Mouse (Mus musculus): ENCODE data around the gene Pttg1ip. TPM values are rescaled to one million over a fixed set of nuclear protein-coding genes. Genes with fewer than 3 reads are reported as not detected.

The Pttg1ip gene
- polyA plus RNA-seq, 1 experiment from 2014 or later = 145 TPM

GRCm38 (mm10) chr10:77616166-77616565 lies 34.6 kb downstream of the Pttg1ip start:
- H3K36me3 ChIP-seq = peaks cover 73% of the 10 kb centered on the region

GRCm38 (mm10) chr10:77616926-77617325 lies 35.4 kb downstream of the Pttg1ip start:
- Histone ChIP-seq H3K4me1 (peaks cover 6% of the 10 kb centered on the region; the same call in 1 of the 2 replicates), H3K9ac (no peak overlapping the region), H3K9me3 (no peaks in the 10 kb centered on the region), H3K4me3 (no peak overlapping the region), H3K36me3 (peaks cover 65% of the 10 kb centered on the region), H3K27ac (no peak overlapping the region), H3K4me2 (no peak overlapping the region), H3K27me3 (no peaks in the 10 kb centered on the region)
- 92% methylated on average over 7 of the region's 7 CpGs for WGBS
- no peak for ATAC-seq (ENCODE audit: insufficient number of reproducible peaks, low FRiP score, low TSS enrichment, low read depth)

More at GRCm38 (mm10) chr10:77616166-77616565, 34.6 kb downstream of the Pttg1ip start:
- no peak overlapping the region for H3K4me3 ChIP-seq
- H3K9me3 ChIP-seq = no peaks in the 10 kb centered on the region
- H3K27ac ChIP-seq = no peak overlapping the region
- H3K27me3 ChIP-seq = no peaks in the 10 kb centered on the region
- ATAC-seq (ENCODE audit: insufficient number of reproducible peaks, low FRiP score, low TSS enrichment, low read depth) = no peak
- WGBS = 91% methylated on average over 9 of the region's 9 CpGs
- H3K4me1 ChIP-seq = no peaks in the 10 kb centered on the region
- no peak overlapping the region for H3K4me2 ChIP-seq
- H3K9ac ChIP-seq = no peak overlapping the region

DNA sequence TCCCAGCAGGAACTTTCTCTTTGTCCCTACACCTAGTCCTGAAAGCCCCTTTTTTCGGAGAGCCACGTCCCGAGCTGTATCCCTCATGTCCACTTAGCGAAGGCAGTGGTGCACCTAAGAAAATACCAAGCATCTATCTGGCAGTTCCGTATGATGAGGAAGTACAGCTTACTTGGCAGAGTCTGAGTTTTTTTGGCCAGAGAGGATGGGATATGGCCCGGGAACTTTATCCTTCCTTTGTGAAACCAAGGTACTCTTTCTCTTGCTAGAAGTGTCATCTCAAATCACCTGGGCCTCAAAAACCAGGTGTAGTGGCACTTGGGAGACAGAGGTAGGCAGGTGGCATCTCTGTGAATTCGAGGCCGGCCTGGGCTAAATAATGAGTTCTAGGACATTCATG lies 40.0 kb downstream of the Pttg1ip start:
- H3K36me3 ChIP-seq = peaks cover 25% of the 10 kb centered on the region
- ATAC-seq (ENCODE audit: insufficient number of reproducible peaks, low FRiP score, low TSS enrichment, low read depth) = no peak
- peak overlapping the region; percentile 94 for H3K27ac ChIP-seq
- no peaks in the 10 kb centered on the region for H3K9me3 ChIP-seq
- H3K4me1 ChIP-seq = peaks cover 35% of the 10 kb centered on the region
- WGBS = 78% methylated on average over 8 of the region's 8 CpGs
- peak overlapping the region; percentile 98 for H3K9ac ChIP-seq
- no peaks in the 10 kb centered on the region for H3K27me3 ChIP-seq
- peak overlapping the region; percentile 47 for H3K4me2 ChIP-seq
- H3K4me3 ChIP-seq = peak overlapping the region; percentile 97

- H3K9me3 ChIP-seq = no peaks in the 10 kb centered on the region
- ATAC-seq (ENCODE audit: insufficient number of reproducible peaks, low FRiP score, low TSS enrichment, low read depth) = peak; percentile 87
- under 1% methylated on average over 96 of the region's 96 CpGs for WGBS
Measured at GRCm38 (mm10) chr10:77622055-77622988, 40.8 kb downstream of the Pttg1ip start, which contains the start of gene Ube2g2. TSS of gene Ube2g2 (plus strand) at chr10:77622275.

GRCm38 (mm10) chr10:77623069-77623492 lies 41.6 kb downstream of the Pttg1ip start:
- H3K4me3 ChIP-seq = peak overlapping the region; percentile 97
- 4% methylated on average over 8 of the region's 8 CpGs for WGBS
- H3K9ac ChIP-seq = peak overlapping the region; percentile 98
- peak overlapping the region; percentile 94 for H3K27ac ChIP-seq
- H3K36me3 ChIP-seq = peaks cover 11% of the 10 kb centered on the region
- H3K9me3 ChIP-seq = no peaks in the 10 kb centered on the region
- no peaks in the 10 kb centered on the region for H3K27me3 ChIP-seq
- H3K4me2 ChIP-seq = peak overlapping the region; percentile 47
- H3K4me1 ChIP-seq = peaks cover 35% of the 10 kb centered on the region
- 0 out of 2 replicates have a peak, but pooled peaks have one; percentile 50 for ATAC-seq (ENCODE audit: insufficient number of reproducible peaks, low FRiP score, low TSS enrichment, low read depth)

More at GRCm38 (mm10) chr10:77622055-77622988, 40.8 kb downstream of the Pttg1ip start, which contains the start of gene Ube2g2:
- Histone ChIP-seq H3K27ac (peak within 1 kb of the TSS; percentile 94), H3K4me2 (peak within 1 kb of the TSS; percentile 47), H3K9ac (peak within 1 kb of the TSS; percentile 98), H3K4me3 (peak within 1 kb of the TSS; percentile 97), H3K4me1 (peaks cover 35% of the 10 kb centered on the region), H3K36me3 (peaks cover 18% of the 10 kb centered on the region), H3K27me3 (no peaks in the 10 kb centered on the region)

- H3K4me1 ChIP-seq = peaks cover 35% of the 10 kb centered on the region
- peak overlapping the region; percentile 47 for H3K4me2 ChIP-seq
- WGBS = 89% methylated on average over 10 of the region's 10 CpGs
- no peaks in the 10 kb centered on the region for H3K9me3 ChIP-seq
- no peaks in the 10 kb centered on the region for H3K27me3 ChIP-seq
- H3K4me3 ChIP-seq = peak overlapping the region; percentile 97
- H3K9ac ChIP-seq = no peak overlapping the region
- no peak for ATAC-seq (ENCODE audit: insufficient number of reproducible peaks, low FRiP score, low TSS enrichment, low read depth)
- H3K27ac ChIP-seq = peak overlapping the region; percentile 94
- peaks cover 6% of the 10 kb centered on the region for H3K36me3 ChIP-seq
Measured at GRCm38 (mm10) chr10:77623639-77624400, 42.3 kb downstream of the Pttg1ip start.

GRCm38 (mm10) chr10:77624570-77624995 lies 43.1 kb downstream of the Pttg1ip start:
- Histone ChIP-seq H3K4me3 (0 out of 2 replicates have a peak overlapping the region, but pooled peaks have one; percentile 97), H3K4me2 (0 out of 2 replicates have a peak overlapping the region, but pooled peaks have one; percentile 47), H3K27me3 (no peaks in the 10 kb centered on the region), H3K36me3 (peaks cover 6% of the 10 kb centered on the region; the same call in 1 of the 2 replicates), H3K9ac (no peak overlapping the region), H3K9me3 (no peaks in the 10 kb centered on the region), H3K4me1 (peaks cover 35% of the 10 kb centered on the region), H3K27ac (peak overlapping the region; percentile 76)
- no peak for ATAC-seq (ENCODE audit: insufficient number of reproducible peaks, low FRiP score, low TSS enrichment, low read depth)
- 46% methylated on average over 7 of the region's 7 CpGs for WGBS

DNA sequence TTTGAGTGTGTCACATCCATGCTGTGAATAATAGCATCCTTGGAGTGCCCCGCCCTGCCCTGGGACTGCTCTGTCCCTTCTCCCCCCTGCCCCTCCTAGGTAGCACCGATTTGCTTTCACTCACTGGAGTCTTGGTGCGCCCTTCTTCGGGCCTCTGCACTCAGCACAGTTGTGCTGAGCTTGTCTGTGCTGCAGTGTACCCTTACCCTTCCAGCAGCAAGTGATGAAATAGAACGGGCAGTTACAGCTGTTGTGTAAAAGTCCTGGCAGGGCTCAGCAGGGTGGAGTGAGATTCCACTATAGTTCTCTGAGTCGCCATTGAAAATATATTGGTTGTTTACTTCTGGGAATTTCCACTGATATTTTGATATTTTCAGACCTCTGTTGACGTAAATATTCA lies 44.5 kb downstream of the Pttg1ip start:
- H3K9me3 ChIP-seq = no peaks in the 10 kb centered on the region
- H3K4me2 ChIP-seq = no peak overlapping the region
- ATAC-seq (ENCODE audit: insufficient number of reproducible peaks, low FRiP score, low TSS enrichment, low read depth) = no peak
- no peak overlapping the region for H3K9ac ChIP-seq
- no peaks in the 10 kb centered on the region for H3K27me3 ChIP-seq
- 80% methylated on average over 7 of the region's 7 CpGs for WGBS
- H3K4me1 ChIP-seq = peaks cover 35% of the 10 kb centered on the region
- H3K36me3 ChIP-seq = peaks cover 3% of the 10 kb centered on the region; the same call in 1 of the 2 replicates
- no peak overlapping the region for H3K4me3 ChIP-seq
- H3K27ac ChIP-seq = 0 out of 2 replicates have a peak overlapping the region, but pooled peaks have one; percentile 7

GRCm38 (mm10) chr10:77626591-77626990 lies 45.1 kb downstream of the Pttg1ip start:
- Histone ChIP-seq H3K4me3 (no peak overlapping the region), H3K9me3 (no peaks in the 10 kb centered on the region), H3K27me3 (no peaks in the 10 kb centered on the region), H3K9ac (no peak overlapping the region), H3K4me2 (no peak overlapping the region), H3K27ac (no peak overlapping the region), H3K36me3 (peaks cover 8% of the 10 kb centered on the region), H3K4me1 (peaks cover 33% of the 10 kb centered on the region)
- 83% methylated on average over 7 of the region's 7 CpGs for WGBS
- ATAC-seq (ENCODE audit: insufficient number of reproducible peaks, low FRiP score, low TSS enrichment, low read depth) = no peak

DNA sequence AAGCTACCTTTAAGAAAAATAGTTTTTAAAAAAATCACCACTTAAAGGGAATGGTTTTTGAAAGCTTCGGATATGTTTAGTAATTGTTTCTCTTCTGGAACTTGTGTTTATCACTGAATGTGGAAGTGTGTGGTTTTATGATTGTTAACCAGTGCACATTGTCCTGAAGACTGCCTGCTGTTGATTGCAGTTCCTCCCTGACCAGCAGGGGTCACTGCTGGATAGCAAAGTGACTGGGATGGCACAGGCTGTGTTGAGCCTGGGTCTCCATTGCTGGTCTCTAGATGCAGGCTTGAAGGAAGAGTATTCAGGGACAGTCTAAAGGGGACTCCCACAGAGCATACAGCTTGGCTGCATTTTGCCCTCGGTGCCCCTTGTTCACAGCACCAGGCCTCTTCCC lies 46.0 kb downstream of the Pttg1ip start:
- Histone ChIP-seq H3K9ac (no peak overlapping the region), H3K4me1 (peaks cover 29% of the 10 kb centered on the region), H3K4me3 (no peak overlapping the region), H3K36me3 (peaks cover 13% of the 10 kb centered on the region), H3K9me3 (no peaks in the 10 kb centered on the region), H3K27me3 (no peaks in the 10 kb centered on the region), H3K27ac (no peak overlapping the region), H3K4me2 (no peak overlapping the region)
- WGBS = 55% methylated on average over 2 of the region's 2 CpGs
- ATAC-seq (ENCODE audit: insufficient number of reproducible peaks, low FRiP score, low TSS enrichment, low read depth) = no peak

DNA sequence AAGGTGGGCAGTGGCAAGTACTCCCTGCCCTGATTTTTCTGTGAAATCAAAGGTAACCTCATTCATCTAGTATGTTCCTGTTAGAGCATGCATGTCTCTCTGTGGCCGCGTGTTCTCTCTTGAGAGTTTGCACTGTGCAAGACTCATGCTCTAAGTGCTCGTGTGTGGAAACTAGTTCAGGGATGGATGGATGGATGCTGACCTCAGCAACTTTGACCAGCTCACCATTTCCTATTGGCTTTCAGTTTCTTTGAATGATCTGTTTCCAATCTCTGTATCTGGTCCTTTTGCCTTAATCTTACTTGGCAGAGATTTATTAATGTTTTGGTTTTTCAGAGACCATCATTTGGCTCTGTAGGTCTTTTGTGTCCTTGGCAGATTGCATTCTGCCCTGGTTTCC lies 47.6 kb downstream of the Pttg1ip start:
- Histone ChIP-seq H3K4me3 (no peak overlapping the region), H3K27me3 (no peaks in the 10 kb centered on the region), H3K27ac (no peak overlapping the region), H3K9me3 (no peaks in the 10 kb centered on the region), H3K4me2 (no peak overlapping the region), H3K36me3 (peaks cover 26% of the 10 kb centered on the region), H3K4me1 (peaks cover 24% of the 10 kb centered on the region), H3K9ac (no peak overlapping the region)
- no peak for ATAC-seq (ENCODE audit: insufficient number of reproducible peaks, low FRiP score, low TSS enrichment, low read depth)
- 79% methylated on average over 3 of the region's 3 CpGs for WGBS
